Mouse (Mus musculus) stomach, postnatal 0 days (tissue): Measurements from ENCODE around the gene Gpat2.

Experiments used
- CTCF ChIP-seq: IDR thresholded peaks from 2 replicates; pipeline ENCODE4 v1.5.1; 2016; ENCODE audit warnings: antibody characterized with exemption, low read depth, mild to moderate bottlenecking, moderate library complexity
- EP300 ChIP-seq: optimal IDR thresholded peaks from 2 replicates; pipeline ENCODE3; 2016; ENCODE audit warnings: antibody characterized with exemption

DNA sequence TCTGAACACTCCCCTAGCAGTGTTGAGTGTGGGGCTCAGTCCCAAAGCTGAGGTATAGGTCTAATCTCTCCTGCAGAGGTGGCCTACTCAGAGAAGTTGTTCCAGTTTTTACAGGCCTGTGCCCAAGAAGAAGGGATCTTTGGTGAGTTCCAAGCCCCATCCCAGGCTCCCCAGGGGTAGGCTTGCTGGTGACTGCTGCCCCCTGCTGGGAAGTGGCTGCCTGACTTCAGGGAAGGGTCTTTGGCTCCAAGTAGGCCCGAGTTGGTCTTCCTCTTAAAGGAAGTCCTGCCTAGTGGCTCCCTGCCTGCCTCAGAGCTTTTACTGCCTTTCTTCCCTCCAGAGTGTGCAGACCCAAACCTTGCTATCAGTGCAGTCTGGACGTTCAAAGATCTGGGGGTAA, 10.1 kb downstream of the Gpat2 start:
- TF ChIP-seq CTCF (peak; percentile 69), EP300 (no peak)
